Mouse (Mus musculus) midbrain, embryonic 11.5 days (tissue): ENCODE measurements around the gene Olfr282. TPM values are rescaled to one million over a fixed set of nuclear protein-coding genes. Genes with fewer than 3 reads are reported as not detected.

Source experiments
- ATAC-seq: fragments of 200-750 bp; cut with Nextera tagmentation; 2 replicates; pipeline ENCODE4 v1.8.0; 2017; ENCODE audit warnings: moderate TSS enrichment, moderate library complexity; ENCODE audit not compliant: low FRiP score
- DNase-seq: peaks from one replicate; pipeline ENCODE4 v3.0.0; 2015; ENCODE audit warnings: low spot score; ENCODE audit errors: missing footprints
- H3K27ac ChIP-seq: fragments of 300-500 bp; sonication (generic); 2 replicates; pipeline ENCODE4 v1.5.1; 2014; ENCODE audit warnings: low read depth, low read length
- H3K27me3 ChIP-seq: fragments of 300-500 bp; sonication (generic); 2 replicates; pipeline ENCODE4 v1.6.1; 2014; ENCODE audit warnings: mild to moderate bottlenecking, low read length, moderate library complexity, mixed read lengths; ENCODE audit not compliant: control insufficient read depth, insufficient read depth
- H3K36me3 ChIP-seq: fragments of 300-500 bp; sonication (generic); 2 replicates; pipeline ENCODE4 v1.6.1; 2014; ENCODE audit warnings: mild to moderate bottlenecking, low read length, moderate library complexity, mixed read lengths; ENCODE audit not compliant: control insufficient read depth, insufficient read depth
- H3K4me1 ChIP-seq: fragments of 300-500 bp; sonication (generic); 2 replicates; pipeline ENCODE4 v1.6.1; 2014; ENCODE audit warnings: low read length; ENCODE audit not compliant: control insufficient read depth, insufficient read depth
- H3K4me2 ChIP-seq: fragments of 300-500 bp; sonication (generic); 2 replicates; pipeline ENCODE4 v1.6.1; 2014; ENCODE audit warnings: mild to moderate bottlenecking, moderate library complexity
- H3K4me3 ChIP-seq: fragments of 300-500 bp; sonication (generic); 2 replicates; pipeline ENCODE4 v1.5.1; 2014; ENCODE audit warnings: low read depth, low read length
- H3K9ac ChIP-seq: fragments of 300-500 bp; sonication (generic); 2 replicates; pipeline ENCODE4 v1.6.1; 2014; ENCODE audit warnings: low read length
- H3K9me3 ChIP-seq: fragments of 300-500 bp; sonication (generic); 2 replicates; pipeline ENCODE4 v1.6.1; 2016; ENCODE audit warnings: low read length; ENCODE audit not compliant: control insufficient read depth
- WGBS: fragments of 180-500 bp; shearing (Covaris S2); extraction: QIAGEN DNeasy Blood & Tissue Kit; methylation state at CpG from one replicate; pipeline ENCODE4 v1.1.7; 2014; 5-methylcytosine and 5-hydroxymethylcytosine counted together
- polyA plus RNA-seq: library from polyadenylated mRNA; unstranded; fragments of >200 nt; fragmentation: Nextera tagmentation; extraction: Ambion mirVana; gene quantifications from 2 replicates; pipeline ENCODE4 v1.2.1, GENCODE M21; 2014

The Olfr282 gene
- polyA plus RNA-seq, 1 experiment from 2014 or later = not detected

GRCm38 (mm10) chr15:98483907-98484886 lies 53.2 kb downstream of the Olfr282 start:
- Histone ChIP-seq H3K27me3 (no peaks in the 10 kb centered on the region), H3K4me1 (no peaks in the 10 kb centered on the region), H3K4me3 (no peak overlapping the region), H3K27ac (no peak overlapping the region), H3K9ac (no peak overlapping the region), H3K9me3 (no peaks in the 10 kb centered on the region), H3K4me2 (no peak overlapping the region), H3K36me3 (no peaks in the 10 kb centered on the region)
- ATAC-seq (no peak), DNase-seq (no peak)
- 82% methylated on average over 18 of the region's 18 CpGs for WGBS

- 94% methylated on average over 8 of the region's 8 CpGs for WGBS
Measured at GRCm38 (mm10) chr15:98486433-98487021, 55.5 kb downstream of the Olfr282 start.

More at GRCm38 (mm10) chr15:98486433-98487021, 55.5 kb downstream of the Olfr282 start:
- Histone ChIP-seq H3K36me3 (no peaks in the 10 kb centered on the region), H3K4me3 (no peak overlapping the region), H3K4me1 (no peaks in the 10 kb centered on the region), H3K27me3 (no peaks in the 10 kb centered on the region), H3K9ac (no peak overlapping the region), H3K9me3 (no peaks in the 10 kb centered on the region), H3K4me2 (no peak overlapping the region), H3K27ac (no peak overlapping the region)
- ATAC-seq (no peak), DNase-seq (no peak)

Other genes with a start within 250 kb of the Olfr282 start
- gene Olfr288, start 235.7 kb upstream of the Olfr282 start, polyA plus RNA-seq = not detected in 2 replicates
- gene Gm44579, start 210.2 kb upstream of the Olfr282 start, polyA plus RNA-seq = not detected in 2 replicates
- not detected in 2 replicates for gene Olfr287, start 210.2 kb upstream of the Olfr282 start, polyA plus RNA-seq
- gene Olfr286, start 196.8 kb upstream of the Olfr282 start, polyA plus RNA-seq = not detected in 2 replicates
- gene H1fnt, start 173.9 kb upstream of the Olfr282 start, polyA plus RNA-seq = not detected in 2 replicates
- gene Zfp641, start 135.1 kb upstream of the Olfr282 start, polyA plus RNA-seq = 1.6 and 1.9 TPM in 2 replicates
- not detected in 2 replicates for gene Olfr285, start 113.9 kb upstream of the Olfr282 start, polyA plus RNA-seq
- not detected in 2 replicates for gene Olfr284, start 90.2 kb upstream of the Olfr282 start, polyA plus RNA-seq
- gene Olfr283, start 50.3 kb upstream of the Olfr282 start, polyA plus RNA-seq = not detected in 2 replicates
- gene Olfr281, start 21.4 kb downstream of the Olfr282 start, polyA plus RNA-seq = not detected in 2 replicates
- gene OR5BS1P, start 38.7 kb downstream of the Olfr282 start, polyA plus RNA-seq = not detected in 2 replicates
- not detected in 2 replicates for gene Lalba, start 51.5 kb downstream of the Olfr282 start, polyA plus RNA-seq
- gene Olfr279, start 61.2 kb downstream of the Olfr282 start, polyA plus RNA-seq = not detected in 2 replicates
- 131 and 140 TPM in 2 replicates for gene Kansl2, start 103.0 kb downstream of the Olfr282 start, polyA plus RNA-seq
- gene Ccnt1, start 139.7 kb downstream of the Olfr282 start, polyA plus RNA-seq = 60.7 and 61.9 TPM in 2 replicates
- gene 4930415O20Rik, start 139.8 kb downstream of the Olfr282 start, polyA plus RNA-seq = 0.44 TPM in 1 of 2 replicates, not detected in the other
- 9.3 and 10.6 TPM in 2 replicates for gene Adcy6, start 178.9 kb downstream of the Olfr282 start, polyA plus RNA-seq
- gene Cacnb3, start 199.6 kb downstream of the Olfr282 start, polyA plus RNA-seq = 35.5 and 39.5 TPM in 2 replicates
- gene Ddx23, start 231.7 kb downstream of the Olfr282 start, polyA plus RNA-seq = 24.8 and 24.9 TPM in 2 replicates
- gene Rnd1, start 246.2 kb downstream of the Olfr282 start, polyA plus RNA-seq = 6.1 and 6.3 TPM in 2 replicates